Mouse (Mus musculus) Patski (cell line): ENCODE measurements around the gene Atat1. TPM values are rescaled to one million over a fixed set of nuclear protein-coding genes. Genes with fewer than 3 reads are reported as not detected.

Source experiments
- ATAC-seq: fragments of 100-300 bp; one replicate; pipeline ENCODE4 v1.8.0; 2021
- CTCF ChIA-PET: fragments of 350-600 bp; sonication (Branson Sonifier 250); formaldehyde crosslinking; loops from one replicate; lab custom pipeline; 2022; ENCODE audit warnings: inconsistent platforms; lab: Charles Lee
- POLR2A ChIA-PET: fragments of 350-600 bp; sonication (Branson Sonifier 250); formaldehyde crosslinking; loops from one replicate; lab custom pipeline; 2022; ENCODE audit warnings: antibody characterized with exemption, inconsistent platforms; lab: Charles Lee
- DNase-seq: peaks from one replicate; pipeline ENCODE4 v3.0.0-alpha.2; 2011; ENCODE audit warnings: low read depth, low spot score
- H3K27me3 ChIP-seq: fragments of 371-371 bp; one replicate; pipeline ENCODE4 v1.5.1; 2021
- CTCF ChIP-seq: fragments of 100-300 bp; IDR thresholded peaks from one replicate; pipeline ENCODE4 v1.5.1; 2021
- in situ Hi-C: fragments of 300-500 bp; cut with MboI; formaldehyde crosslinking; loops from 3 replicates; pipeline ENCODE4 v1.11.1; 2018; ENCODE audit warnings: low pct_unique_long_range_greater_than_20kb, mixed read lengths
- polyA plus RNA-seq: library from polyadenylated mRNA; unstranded; gene quantifications from one replicate; pipeline ENCODE4 v1.2.3, GENCODE M21; 2021

The Atat1 gene
- polyA plus RNA-seq, 1 experiment from 2014 or later: 42.6 TPM

DNA sequence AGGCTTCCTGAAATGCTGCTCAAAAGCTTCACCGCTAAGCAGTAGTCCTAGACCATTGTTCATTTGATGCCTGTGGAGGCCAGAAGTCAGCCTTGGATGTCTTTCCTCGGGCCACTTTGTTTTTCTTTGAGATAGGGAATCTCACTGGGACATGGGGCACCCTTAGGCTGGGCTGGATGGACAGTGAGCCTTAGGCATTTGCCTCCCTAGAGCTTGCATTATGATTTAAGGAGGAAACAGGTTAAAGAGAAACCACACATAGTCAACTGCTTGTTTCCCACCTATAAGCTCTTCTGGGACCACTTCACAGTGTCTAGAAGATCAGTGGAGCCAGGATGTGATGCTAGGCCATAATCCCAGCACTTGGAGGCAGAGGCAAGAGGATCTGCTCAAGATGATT is 50.0 kb downstream of the Atat1 start:
- ATAC-seq: no peak
- POLR2A ChIA-PET: interaction anchor here (0.5 to 1.5 kb wide), 3 partner anchors 10 to 124 kb away, joined by 3 to 4 read pairs (median 4); no protein-coding TSS in a partner anchor
- TF ChIP-seq CTCF: no peak
- in situ Hi-C loops: no loop called here
- DNase-seq: no peak
- H3K27me3 ChIP-seq: no peaks in the 10 kb centered on the region
- CTCF ChIA-PET: interaction anchor here (0.7 to 4.5 kb wide), 4 partner anchors 9 to 15 kb away, joined by 3 to 29 read pairs (median 4); no protein-coding TSS in a partner anchor

DNA sequence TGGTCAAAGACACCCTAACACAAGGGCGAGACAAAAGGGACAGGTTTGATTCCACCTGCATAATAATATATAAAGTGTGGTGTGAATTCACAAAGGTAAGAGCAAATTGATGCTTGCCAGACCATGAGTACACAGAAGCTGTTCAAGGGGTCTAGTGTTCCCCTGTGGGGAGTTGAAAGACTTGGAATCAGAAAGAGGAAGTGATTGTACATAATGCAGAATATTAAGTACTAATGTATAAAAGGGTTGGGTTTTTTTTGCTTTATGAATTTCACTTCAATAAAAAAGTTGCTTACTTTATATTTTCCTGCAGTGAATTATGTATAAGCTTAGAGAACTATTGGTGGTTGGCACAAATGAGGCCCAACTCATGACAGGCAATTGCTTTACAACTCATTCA is 50.5 kb downstream of the Atat1 start:
- no peak for TF ChIP-seq CTCF
- ChIA-PET POLR2A (no interaction called here), CTCF (interaction anchor here (0.7 to 4.5 kb wide), 4 partner anchors 8 to 15 kb away, joined by 3 to 29 read pairs (median 4); no protein-coding TSS in a partner anchor)
- H3K27me3 ChIP-seq: no peaks in the 10 kb centered on the region
- ATAC-seq (no peak), DNase-seq (no peak)
- in situ Hi-C loops: no loop called here

DNA sequence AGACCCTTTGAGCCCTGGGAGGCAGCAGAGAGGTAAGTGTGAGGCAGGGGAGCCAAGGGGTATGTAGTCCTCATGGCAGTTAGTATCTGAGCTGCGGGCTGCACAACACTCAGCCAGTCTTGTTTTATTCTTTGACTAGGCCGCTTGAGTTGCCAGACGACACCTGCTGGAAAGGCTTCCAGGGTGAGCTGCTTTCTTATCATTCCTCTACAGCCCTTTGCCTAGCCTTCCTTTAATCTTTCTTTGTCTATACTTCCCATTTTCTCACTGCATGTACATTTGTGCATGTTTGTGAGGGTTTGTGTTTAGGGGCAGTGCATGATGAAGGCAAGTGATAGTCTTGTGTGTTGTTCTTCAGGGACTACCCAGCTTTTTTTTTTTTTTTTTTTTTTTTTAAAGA is 58.9 kb downstream of the Atat1 start:
- in situ Hi-C loops: no loop called here
- ChIA-PET POLR2A (interaction anchor here (1.1 kb wide), 1 partner anchor 13 kb away, joined by 3 read pairs; the partner anchor contains the start of gene Tubb5), CTCF (interaction anchor here (1.1 to 2.7 kb wide), 3 partner anchors 9 to 16 kb away, joined by 3 to 6 read pairs (median 3); partner anchors contain the start of gene Nrm)
- no peaks in the 10 kb centered on the region for H3K27me3 ChIP-seq
- TF ChIP-seq CTCF: no peak
- DNase-seq (no peak), ATAC-seq (no peak)

DNA sequence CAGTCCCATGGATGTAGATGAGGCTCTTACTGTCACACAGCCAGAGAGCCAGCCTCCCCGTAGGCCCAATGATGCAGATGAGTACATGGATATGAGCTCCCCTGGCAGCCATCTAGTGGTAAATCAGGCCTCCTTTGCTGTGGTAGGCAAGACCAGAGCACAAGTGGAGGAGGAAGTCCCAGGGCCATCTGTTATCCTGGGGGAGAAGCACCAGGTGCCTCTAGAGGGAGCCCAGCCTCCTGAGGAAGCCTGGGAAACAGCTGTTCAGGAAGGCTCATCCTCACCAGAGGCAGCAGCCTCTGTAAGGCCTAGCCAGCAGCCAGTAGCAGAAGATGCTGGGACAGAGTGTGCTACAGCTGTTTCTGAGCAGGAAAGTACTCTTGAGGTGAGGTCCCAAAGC is 61.8 kb downstream of the Atat1 start:
- no peak for ATAC-seq
- no peak for DNase-seq
- TF ChIP-seq CTCF: no peak
- H3K27me3 ChIP-seq: no peaks in the 10 kb centered on the region
- POLR2A ChIA-PET: interaction anchor here (1.2 kb wide), 1 partner anchor 23 kb away, joined by 3 read pairs; no protein-coding TSS in a partner anchor
- CTCF ChIA-PET: interaction anchor here (1.1 to 3.4 kb wide), 2 partner anchors 25 to 43 kb away, joined by 3 to 14 read pairs; no protein-coding TSS in a partner anchor
- in situ Hi-C loops: no loop called here

Other genes with a start within 250 kb of the Atat1 start
- 34.4 TPM for gene Vars2, start 242.5 kb downstream of the Atat1 start, polyA plus RNA-seq
- 30.5 TPM for gene Gtf2h4, start 236.3 kb downstream of the Atat1 start, polyA plus RNA-seq
- 230 TPM for gene Ddr1, start 205.5 kb downstream of the Atat1 start, polyA plus RNA-seq
- 149 TPM for gene Ier3, start 88.4 kb downstream of the Atat1 start, polyA plus RNA-seq
- 308 TPM for gene Flot1, start 86.8 kb downstream of the Atat1 start, polyA plus RNA-seq
- 608 TPM for gene Tubb5, start 71.8 kb downstream of the Atat1 start, polyA plus RNA-seq
- 23.9 TPM for gene Mdc1, start 68.6 kb downstream of the Atat1 start, polyA plus RNA-seq
- 13.5 TPM for gene Nrm, start 48.8 kb downstream of the Atat1 start, polyA plus RNA-seq
- 74.3 TPM for gene Ppp1r18, start 44.5 kb downstream of the Atat1 start, polyA plus RNA-seq
- gene Dhx16, start 30.3 kb downstream of the Atat1 start, polyA plus RNA-seq: 68.9 TPM
- gene 2310061I04Rik, start 12.6 kb downstream of the Atat1 start, polyA plus RNA-seq: 61.5 TPM
- 83.0 TPM for gene Mrps18b, start 6.3 kb upstream of the Atat1 start, polyA plus RNA-seq
- 41.2 TPM for gene Ppp1r10, start 6.4 kb upstream of the Atat1 start, polyA plus RNA-seq
- 110 TPM for gene Abcf1, start 59.7 kb upstream of the Atat1 start, polyA plus RNA-seq
- 74.4 TPM for gene Gnl1, start 69.8 kb upstream of the Atat1 start, polyA plus RNA-seq
- gene Prr3, start 70.2 kb upstream of the Atat1 start, polyA plus RNA-seq: 39.1 TPM
- gene H2-T24, start 110.5 kb upstream of the Atat1 start, polyA plus RNA-seq: 0.31 TPM
- gene H2-T23, start 122.8 kb upstream of the Atat1 start, polyA plus RNA-seq: 28.3 TPM
- gene H2-T22, start 132.7 kb upstream of the Atat1 start, polyA plus RNA-seq: 24.8 TPM
- not detected for gene Gm6034, start 132.9 kb upstream of the Atat1 start, polyA plus RNA-seq
- gene Gm11127, start 148.3 kb upstream of the Atat1 start, polyA plus RNA-seq: 9.1 TPM
- gene Gm19684, start 211.6 kb upstream of the Atat1 start, polyA plus RNA-seq: 0.06 TPM
- gene Gm7030, start 219.3 kb upstream of the Atat1 start, polyA plus RNA-seq: not detected